Mouse (Mus musculus): ENCODE measurements at regions not wholly inside any gene's neighbourhood (a gene's known extent, or its start where the extent isn't known, plus 50 kb on each side); places are given as distances from the start of the nearest gene placed in this dataset.

DNA sequence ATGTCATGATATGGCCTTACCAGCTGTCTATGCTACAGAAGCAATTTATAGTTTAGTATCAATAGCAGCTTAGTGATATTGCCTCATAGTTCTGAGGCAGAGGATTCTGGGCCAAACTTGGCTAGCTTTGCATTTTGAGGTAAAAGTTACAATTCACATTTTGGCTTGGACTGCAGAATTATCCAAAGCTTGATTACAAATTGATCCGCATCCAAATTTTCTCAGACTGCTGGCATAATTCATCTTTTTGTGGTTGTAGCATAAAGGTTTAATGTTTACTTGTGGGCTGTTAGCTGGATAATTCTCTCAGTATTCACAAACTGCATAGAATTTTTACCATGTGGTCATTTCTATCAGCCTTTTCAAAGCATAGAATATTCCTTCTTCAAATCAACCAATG is 589.9 kb upstream of the Pdcd1 start:
- H3K36me3 ChIP-seq (replicated peaks) = no peaks in the 10 kb centered on the region
- H3K27me3 ChIP-seq (ENCODE audit: poor library complexity, severe bottlenecking) = no peaks in the 10 kb centered on the region
- no peaks in the 10 kb centered on the region for H3K4me1 ChIP-seq
- H3K4me3 ChIP-seq = no peak overlapping the region
- 96% methylated on average over 1 of the region's 1 CpGs for WGBS
- no peak overlapping the region for H3K27ac ChIP-seq
- DNase-seq (ENCODE audit: extremely low spot score, low spot score) = no peak
- no peaks in the 10 kb centered on the region for H3K9me3 ChIP-seq

DNA sequence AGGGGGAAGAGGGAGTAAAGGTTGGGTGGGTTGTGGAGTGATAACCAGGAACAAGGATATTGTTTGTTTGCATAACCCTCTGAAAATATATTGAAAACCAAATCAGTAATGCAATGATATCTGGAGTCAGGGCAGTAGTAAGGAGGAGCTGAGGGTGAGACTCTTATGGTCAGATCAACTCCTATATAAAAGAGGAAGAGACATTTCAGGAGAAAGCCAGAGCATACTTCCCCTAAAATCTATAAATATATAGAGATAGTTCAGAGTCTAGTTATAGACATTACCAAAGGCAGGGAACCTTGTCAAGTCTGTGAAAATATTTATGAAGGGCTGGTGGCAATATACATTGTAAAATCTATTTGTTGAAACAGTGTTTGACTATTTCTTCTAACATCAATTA is 605.9 kb upstream of the Pdcd1 start:
- DNase-seq (ENCODE audit: extremely low spot score, low spot score) = no peak
- Histone ChIP-seq H3K9me3 (no peaks in the 10 kb centered on the region), H3K4me3 (no peak overlapping the region), H3K27ac (no peak overlapping the region), H3K36me3 (replicated peaks) (no peaks in the 10 kb centered on the region), H3K27me3 (ENCODE audit: poor library complexity, severe bottlenecking) (no peaks in the 10 kb centered on the region), H3K4me1 (no peaks in the 10 kb centered on the region)

DNA sequence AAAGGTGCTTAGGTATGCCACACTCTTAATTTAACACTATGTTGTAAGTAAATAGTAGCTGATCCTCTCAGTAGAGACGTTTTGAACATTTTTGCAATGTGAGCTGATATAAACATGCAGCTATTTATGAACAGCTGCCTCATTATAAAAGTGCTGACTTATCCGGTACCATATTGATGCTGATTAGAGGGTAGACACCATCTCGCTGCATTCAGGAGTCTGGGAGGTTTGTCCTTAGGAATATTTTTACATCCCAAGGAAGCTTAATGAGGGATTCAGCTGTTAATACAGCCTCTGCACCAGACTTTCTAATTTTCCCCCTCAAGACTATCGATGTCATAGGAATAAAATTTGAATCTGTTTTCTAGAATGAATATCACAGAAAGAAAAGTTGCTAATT is 619.3 kb upstream of the Pdcd1 start:
- WGBS = 84% methylated on average over 4 of the region's 4 CpGs
- H3K27me3 ChIP-seq (ENCODE audit: poor library complexity, severe bottlenecking) = no peaks in the 10 kb centered on the region
- H3K36me3 ChIP-seq (replicated peaks) = no peaks in the 10 kb centered on the region

DNA sequence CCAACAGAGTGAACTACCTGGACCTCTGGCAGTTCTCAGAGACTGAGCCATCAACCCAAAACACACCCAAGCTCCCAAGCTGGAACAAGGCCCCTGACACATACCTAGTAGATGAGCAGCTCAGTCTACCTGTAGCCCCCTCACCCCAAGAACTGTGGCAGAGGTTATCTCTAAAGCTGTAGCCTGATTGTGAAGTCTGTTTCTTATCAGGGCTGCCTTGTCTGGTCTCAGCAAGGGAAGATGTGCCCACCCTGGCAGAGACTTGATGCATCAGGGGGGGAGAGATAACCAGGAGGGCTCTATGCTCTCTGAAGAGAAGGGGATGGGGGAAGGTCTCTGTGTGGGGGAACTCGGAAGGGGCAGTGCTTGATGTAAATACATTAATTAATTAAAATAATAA is 612.9 kb upstream of the Fam174a start:
- Histone ChIP-seq H3K4me3 (no peak overlapping the region), H3K4me1 (no peaks in the 10 kb centered on the region), H3K36me3 (replicated peaks) (no peaks in the 10 kb centered on the region), H3K27ac (no peak overlapping the region), H3K27me3 (ENCODE audit: poor library complexity, severe bottlenecking) (no peaks in the 10 kb centered on the region), H3K9me3 (no peaks in the 10 kb centered on the region)
- no peak for DNase-seq (ENCODE audit: extremely low spot score, low spot score)
- 85% methylated on average over 1 of the region's 1 CpGs for WGBS

More for the DNA sequence above, 619.3 kb upstream of the Pdcd1 start:
- Histone ChIP-seq H3K4me3 (no peak overlapping the region), H3K27ac (no peak overlapping the region), H3K4me1 (no peaks in the 10 kb centered on the region), H3K9me3 (no peaks in the 10 kb centered on the region)
- DNase-seq (ENCODE audit: extremely low spot score, low spot score) = no peak

DNA sequence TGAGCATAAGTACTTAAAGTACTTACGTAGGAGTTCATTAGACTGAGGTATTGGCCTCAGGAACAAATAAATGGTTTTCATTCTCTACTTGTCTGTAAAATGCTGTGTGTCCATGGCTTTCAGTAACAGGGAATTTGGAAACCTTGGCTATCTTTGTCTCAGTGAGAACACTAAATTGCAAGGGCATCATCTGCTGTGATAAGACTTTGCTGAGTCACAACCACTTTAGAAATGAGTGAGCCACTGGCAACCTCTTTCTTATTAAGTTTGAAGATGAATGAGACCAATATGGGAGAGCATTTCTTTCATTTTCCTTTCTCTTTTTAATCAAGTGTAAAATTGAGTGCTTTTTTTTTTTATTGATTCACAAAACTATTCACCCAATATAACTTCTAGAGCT is 611.7 kb upstream of the Fam174a start:
- Histone ChIP-seq H3K27me3 (ENCODE audit: poor library complexity, severe bottlenecking) (no peaks in the 10 kb centered on the region), H3K4me3 (no peak overlapping the region), H3K4me1 (no peaks in the 10 kb centered on the region), H3K27ac (no peak overlapping the region), H3K9me3 (no peaks in the 10 kb centered on the region), H3K36me3 (replicated peaks) (no peaks in the 10 kb centered on the region)
- WGBS = 90% methylated on average over 1 of the region's 1 CpGs
- DNase-seq (ENCODE audit: extremely low spot score, low spot score) = no peak

DNA sequence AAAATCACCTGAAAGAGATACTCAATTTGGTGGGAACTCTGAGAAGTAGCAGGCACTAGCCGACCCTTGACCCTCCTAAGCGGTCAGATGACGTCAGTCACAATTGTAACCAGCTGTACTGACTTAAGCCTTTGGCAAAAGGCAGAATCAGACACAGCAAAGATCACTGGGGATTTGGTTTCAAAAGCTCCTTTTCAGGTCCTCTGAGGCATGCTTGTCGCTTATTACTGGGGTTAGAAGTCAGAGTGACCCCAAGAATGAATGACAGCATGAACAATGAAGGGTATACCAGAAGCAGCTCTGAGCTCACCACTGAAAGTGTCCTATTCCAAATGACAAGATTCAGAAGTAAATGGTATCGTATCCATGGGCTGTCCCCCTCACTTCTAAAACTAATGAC is 600.6 kb upstream of the Fam174a start:
- Histone ChIP-seq H3K9me3 (no peaks in the 10 kb centered on the region), H3K27ac (no peak overlapping the region), H3K4me3 (no peak overlapping the region), H3K27me3 (ENCODE audit: poor library complexity, severe bottlenecking) (peaks cover 4% of the 10 kb centered on the region; the same call in 1 of the 2 replicates), H3K36me3 (replicated peaks) (no peaks in the 10 kb centered on the region), H3K4me1 (peaks cover 20% of the 10 kb centered on the region)
- peak; percentile 23 for DNase-seq (ENCODE audit: extremely low spot score, low spot score)
- WGBS = 3% methylated on average over 5 of the region's 5 CpGs

DNA sequence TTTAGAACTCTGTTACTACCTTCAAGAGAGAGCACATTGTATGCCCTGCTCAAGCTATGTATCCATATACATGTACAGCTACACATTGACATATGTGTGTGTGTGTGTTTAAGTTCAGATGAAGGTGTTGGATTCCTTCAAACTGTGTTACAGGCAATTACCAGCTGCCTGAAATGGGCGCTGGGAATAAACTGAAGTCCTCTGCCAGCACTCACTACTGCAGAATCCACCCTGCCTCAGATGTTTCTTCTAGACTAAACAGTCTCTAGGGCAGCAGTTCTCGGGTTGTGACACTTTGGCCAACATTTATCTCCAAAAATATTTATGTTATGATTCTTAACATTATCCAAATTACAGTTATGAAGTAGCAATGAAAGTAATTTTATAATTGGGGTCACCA is 595.7 kb upstream of the Fam174a start:
- H3K9me3 ChIP-seq = no peaks in the 10 kb centered on the region
- peaks cover 11% of the 10 kb centered on the region for H3K4me1 ChIP-seq
- H3K27ac ChIP-seq = no peak overlapping the region
- peaks cover 4% of the 10 kb centered on the region; the same call in 1 of the 2 replicates for H3K27me3 ChIP-seq (ENCODE audit: poor library complexity, severe bottlenecking)
- 84% methylated on average over 2 of the region's 2 CpGs for WGBS
- no peak for DNase-seq (ENCODE audit: extremely low spot score, low spot score)
- no peaks in the 10 kb centered on the region for H3K36me3 ChIP-seq (replicated peaks)
- no peak overlapping the region for H3K4me3 ChIP-seq

DNA sequence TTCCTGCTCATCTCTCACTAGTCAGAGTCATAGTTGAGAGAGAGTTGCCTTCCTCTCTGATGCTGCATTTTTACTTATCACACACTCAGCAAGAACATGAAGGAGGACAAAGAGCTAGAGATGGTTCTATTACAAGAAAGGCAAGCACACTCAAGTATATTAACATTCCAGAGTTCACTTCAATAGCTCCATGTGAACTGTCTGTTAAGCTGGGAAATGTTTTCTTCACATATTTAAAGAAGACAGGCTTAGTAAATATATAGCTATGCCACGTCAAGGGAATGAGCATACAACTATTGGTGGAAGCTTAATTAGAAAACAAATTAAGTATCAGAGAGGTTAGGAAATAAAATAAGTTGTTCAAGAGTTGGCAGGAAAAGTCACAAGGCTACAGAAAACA is 559.9 kb upstream of the Fam174a start:
- Histone ChIP-seq H3K4me3 (no peak overlapping the region), H3K4me1 (no peaks in the 10 kb centered on the region), H3K27ac (no peak overlapping the region), H3K27me3 (ENCODE audit: poor library complexity, severe bottlenecking) (no peaks in the 10 kb centered on the region), H3K9me3 (no peaks in the 10 kb centered on the region), H3K36me3 (replicated peaks) (no peaks in the 10 kb centered on the region)
- WGBS = 64% methylated on average over 1 of the region's 1 CpGs
- no peak for DNase-seq (ENCODE audit: extremely low spot score, low spot score)

DNA sequence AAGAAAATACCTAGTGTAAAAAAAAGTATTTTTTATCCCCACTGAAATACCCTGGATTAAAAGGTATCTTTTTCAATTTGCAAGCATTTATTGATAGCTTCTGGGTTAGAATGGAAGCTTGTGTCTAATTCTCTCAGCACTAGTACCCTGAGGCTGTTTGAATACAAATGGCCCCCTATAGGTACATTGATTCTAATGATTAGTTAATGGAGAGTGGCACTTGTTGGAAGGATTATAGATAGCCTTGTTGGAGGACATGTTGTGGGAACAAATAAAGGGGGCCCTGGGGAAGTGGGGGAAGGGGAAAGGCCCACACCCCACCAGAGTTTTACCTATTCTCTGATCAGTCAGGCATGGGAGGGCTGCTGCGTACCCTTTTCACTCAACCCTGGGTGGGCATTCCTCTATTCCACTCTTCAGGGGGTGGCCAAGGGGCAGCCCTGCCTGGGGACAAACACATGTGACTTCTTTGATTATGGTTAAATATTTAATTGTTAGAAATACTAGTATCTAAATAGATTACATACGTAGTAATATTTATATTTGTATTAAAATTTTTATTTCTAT is 524.3 kb upstream of the Fam174a start:
- no peak for DNase-seq (ENCODE audit: extremely low spot score, low spot score)
- Histone ChIP-seq H3K4me3 (no peak overlapping the region), H3K4me1 (peaks cover 4% of the 10 kb centered on the region), H3K27ac (no peak overlapping the region), H3K27me3 (ENCODE audit: poor library complexity, severe bottlenecking) (peaks cover 6% of the 10 kb centered on the region; the same call in 1 of the 2 replicates), H3K9me3 (no peaks in the 10 kb centered on the region), H3K36me3 (replicated peaks) (no peaks in the 10 kb centered on the region)
- WGBS = 53% methylated on average over 2 of the region's 2 CpGs

DNA sequence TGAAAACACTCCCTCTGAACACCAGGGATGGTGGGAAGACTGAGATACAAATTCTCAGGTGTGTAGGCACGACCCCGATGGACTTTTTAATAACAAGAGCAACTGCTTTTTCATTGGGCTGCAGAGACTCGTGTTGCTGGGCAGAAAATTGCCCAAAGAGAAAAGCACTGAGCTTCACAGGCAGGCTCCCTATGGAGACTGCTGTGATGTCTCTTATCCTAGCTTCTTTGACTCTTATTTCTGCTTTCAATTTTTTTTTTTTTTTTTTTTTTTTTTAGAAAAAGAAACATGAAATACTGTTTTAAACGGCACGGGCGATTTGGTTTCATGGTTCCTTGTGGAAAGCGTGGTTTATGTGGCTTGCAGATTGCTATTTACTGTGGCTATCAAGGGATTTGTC is 522.8 kb upstream of the Fam174a start:
- no peak for DNase-seq (ENCODE audit: extremely low spot score, low spot score)
- no peak overlapping the region for H3K4me3 ChIP-seq
- H3K27ac ChIP-seq = no peak overlapping the region
- WGBS = 55% methylated on average over 7 of the region's 7 CpGs
- no peaks in the 10 kb centered on the region for H3K36me3 ChIP-seq (replicated peaks)
- H3K9me3 ChIP-seq = no peaks in the 10 kb centered on the region
- peaks cover 6% of the 10 kb centered on the region; the same call in 1 of the 2 replicates for H3K27me3 ChIP-seq (ENCODE audit: poor library complexity, severe bottlenecking)
- peaks cover 4% of the 10 kb centered on the region for H3K4me1 ChIP-seq

DNA sequence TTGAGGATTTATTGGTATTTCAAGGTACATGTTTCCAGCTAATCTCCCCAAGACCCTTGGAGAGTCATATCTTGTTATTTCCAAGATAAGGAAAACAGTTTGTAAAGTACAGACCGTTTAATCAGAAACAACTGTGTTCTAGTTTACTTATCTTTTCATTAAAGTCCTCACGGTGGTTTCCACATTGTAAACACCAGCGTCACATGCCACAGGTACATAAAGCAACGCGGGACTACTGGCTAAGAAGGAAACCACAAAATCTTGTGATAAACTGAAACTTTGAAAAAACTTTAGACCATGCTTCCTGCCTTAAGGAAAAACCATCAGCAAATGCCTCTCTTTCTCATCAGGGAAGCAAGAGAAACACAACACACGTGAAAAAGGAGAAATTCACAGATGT is 522.4 kb upstream of the Fam174a start:
- no peaks in the 10 kb centered on the region for H3K9me3 ChIP-seq
- no peak overlapping the region for H3K27ac ChIP-seq
- peaks cover 6% of the 10 kb centered on the region; the same call in 1 of the 2 replicates for H3K27me3 ChIP-seq (ENCODE audit: poor library complexity, severe bottlenecking)
- peaks cover 9% of the 10 kb centered on the region for H3K4me1 ChIP-seq
- no peak for DNase-seq (ENCODE audit: extremely low spot score, low spot score)
- WGBS = 67% methylated on average over 6 of the region's 6 CpGs
- H3K36me3 ChIP-seq (replicated peaks) = no peaks in the 10 kb centered on the region
- H3K4me3 ChIP-seq = no peak overlapping the region

DNA sequence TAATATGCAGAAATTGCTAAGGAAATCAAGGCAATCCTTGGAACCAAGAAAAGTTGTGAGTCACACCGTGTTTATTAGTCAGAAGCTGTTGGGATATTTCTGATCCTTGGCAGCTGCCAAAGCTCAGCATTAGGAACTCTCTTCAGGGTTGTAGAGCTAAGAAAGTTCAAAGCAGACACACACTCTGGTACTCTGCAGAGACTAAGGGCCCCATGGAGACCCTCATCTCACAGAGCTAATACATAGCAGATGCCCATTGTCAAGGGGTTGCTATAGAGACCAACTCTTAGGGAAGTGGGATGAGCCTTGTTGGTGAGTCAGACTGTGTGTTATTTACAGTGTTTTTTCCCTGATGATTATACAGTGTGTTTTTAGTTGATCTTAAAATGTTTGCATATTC is 517.4 kb upstream of the Fam174a start:
- no peak overlapping the region for H3K27ac ChIP-seq
- H3K27me3 ChIP-seq (ENCODE audit: poor library complexity, severe bottlenecking) = no peaks in the 10 kb centered on the region
- no peaks in the 10 kb centered on the region for H3K36me3 ChIP-seq (replicated peaks)
- H3K9me3 ChIP-seq = no peaks in the 10 kb centered on the region
- H3K4me3 ChIP-seq = no peak overlapping the region
- DNase-seq (ENCODE audit: extremely low spot score, low spot score) = no peak
- H3K4me1 ChIP-seq = peaks cover 6% of the 10 kb centered on the region
- 62% methylated on average over 1 of the region's 1 CpGs for WGBS

DNA sequence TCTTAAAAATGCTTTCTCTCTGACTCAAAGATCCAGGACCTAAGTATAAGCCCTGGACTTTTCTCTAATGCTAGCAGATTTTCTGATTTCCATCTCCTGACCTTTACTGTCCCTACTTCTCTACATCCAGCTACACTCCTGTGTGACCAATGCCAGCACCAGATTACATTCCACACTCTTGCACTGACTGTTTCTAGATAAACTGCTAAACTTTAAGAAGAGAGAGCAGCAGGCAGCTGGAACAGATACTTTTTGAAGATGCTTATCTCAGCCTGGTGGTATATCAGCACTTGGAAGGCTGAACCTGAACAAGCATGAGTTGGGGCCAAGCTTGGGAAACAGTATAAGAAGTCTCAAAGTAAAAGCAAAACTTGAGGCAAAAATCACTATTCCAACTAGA is 509.7 kb upstream of the Fam174a start:
- H3K9me3 ChIP-seq = no peaks in the 10 kb centered on the region
- no peaks in the 10 kb centered on the region for H3K36me3 ChIP-seq (replicated peaks)
- no peak for DNase-seq (ENCODE audit: extremely low spot score, low spot score)
- no peak overlapping the region for H3K27ac ChIP-seq
- H3K4me1 ChIP-seq = no peaks in the 10 kb centered on the region
- H3K4me3 ChIP-seq = no peak overlapping the region
- no peaks in the 10 kb centered on the region for H3K27me3 ChIP-seq (ENCODE audit: poor library complexity, severe bottlenecking)

DNA sequence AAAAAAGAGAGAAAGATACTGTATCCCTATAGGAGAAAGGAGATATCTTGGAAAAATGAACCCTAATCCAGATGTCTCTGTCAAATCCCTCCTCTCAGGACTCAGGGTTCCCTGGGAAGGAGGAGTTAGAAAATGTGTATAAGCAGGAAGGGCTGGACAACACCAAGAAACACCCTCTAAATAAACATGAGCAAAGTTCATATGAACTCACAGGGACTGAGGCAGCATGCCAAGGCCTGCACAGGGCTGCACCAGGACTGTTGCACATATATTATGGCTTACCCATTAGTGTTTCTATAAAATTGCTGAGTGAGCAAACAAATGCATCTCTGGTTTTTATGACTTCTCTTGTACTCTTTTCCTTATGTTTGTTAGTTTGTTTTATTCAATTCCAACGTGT is 508.5 kb upstream of the Fam174a start:
- 69% methylated on average over 1 of the region's 1 CpGs for WGBS
- DNase-seq (ENCODE audit: extremely low spot score, low spot score) = no peak

More for the DNA sequence above, 508.5 kb upstream of the Fam174a start:
- H3K4me3 ChIP-seq = no peak overlapping the region
- H3K4me1 ChIP-seq = no peaks in the 10 kb centered on the region
- no peaks in the 10 kb centered on the region for H3K27me3 ChIP-seq (ENCODE audit: poor library complexity, severe bottlenecking)
- no peaks in the 10 kb centered on the region for H3K36me3 ChIP-seq (replicated peaks)
- no peak overlapping the region for H3K27ac ChIP-seq
- H3K9me3 ChIP-seq = no peaks in the 10 kb centered on the region
